Mouse (Mus musculus) hindbrain, embryonic 11.5 days (tissue): ENCODE measurements around the gene Cox4i1. TPM values are rescaled to one million over a fixed set of nuclear protein-coding genes. Genes with fewer than 3 reads are reported as not detected.
A peak's percentile ranks its signal among the peaks of the same experiment; 100 is the strongest.

Experiments used
- ATAC-seq: fragments of 200-750 bp; cut with Nextera tagmentation; 2 replicates; pipeline ENCODE4 v1.8.0; 2017; ENCODE audit warnings: mild to moderate bottlenecking, moderate TSS enrichment, moderate library complexity; ENCODE audit not compliant: low FRiP score
- DNase-seq: peaks from one replicate; pipeline ENCODE4 v3.0.0-alpha.2; 2015; ENCODE audit warnings: low spot score
- H3K27ac ChIP-seq: fragments of 300-500 bp; sonication (generic); 2 replicates; pipeline ENCODE4 v1.5.1; 2014; ENCODE audit warnings: mild to moderate bottlenecking, low read depth, low read length
- H3K27me3 ChIP-seq: fragments of 300-500 bp; sonication (generic); 2 replicates; pipeline ENCODE4 v1.6.1; 2014; ENCODE audit warnings: mild to moderate bottlenecking, low read length, moderate library complexity, mixed read lengths; ENCODE audit not compliant: control insufficient read depth, insufficient read depth
- H3K36me3 ChIP-seq: fragments of 300-500 bp; sonication (generic); 2 replicates; pipeline ENCODE4 v1.6.1; 2014; ENCODE audit warnings: mild to moderate bottlenecking, low read length, moderate library complexity, mixed read lengths; ENCODE audit not compliant: control insufficient read depth, insufficient read depth
- H3K4me1 ChIP-seq: fragments of 300-500 bp; sonication (generic); replicated peaks from 2 replicates; pipeline ENCODE4 v1.6.1; 2014; ENCODE audit warnings: low read length, mixed read lengths; ENCODE audit not compliant: control insufficient read depth, insufficient read depth
- H3K4me2 ChIP-seq: fragments of 300-500 bp; sonication (generic); replicated peaks from 2 replicates; pipeline ENCODE4 v1.6.1; 2014; ENCODE audit warnings: mild to moderate bottlenecking, low read depth, low read length
- H3K4me3 ChIP-seq: fragments of 300-500 bp; sonication (generic); 2 replicates; pipeline ENCODE4 v1.5.1; 2014; ENCODE audit warnings: low read depth, low read length
- H3K9ac ChIP-seq: fragments of 300-500 bp; sonication (generic); 2 replicates; pipeline ENCODE4 v1.6.1; 2014; ENCODE audit warnings: low read depth, low read length
- H3K9me3 ChIP-seq: fragments of 300-500 bp; sonication (generic); 2 replicates; pipeline ENCODE4 v1.6.1; 2016; ENCODE audit warnings: low read length; ENCODE audit not compliant: control insufficient read depth
- WGBS: fragments of 180-500 bp; shearing (Covaris S2); extraction: QIAGEN DNeasy Blood & Tissue Kit; methylation state at CpG from one replicate; pipeline ENCODE4 v1.1.7; 2014; 5-methylcytosine and 5-hydroxymethylcytosine counted together
- polyA plus RNA-seq: library from polyadenylated mRNA; unstranded; fragments of >200 nt; fragmentation: Nextera tagmentation; extraction: Ambion mirVana; gene quantifications from 2 replicates; pipeline ENCODE4 v1.2.1, GENCODE M21; 2014

Gene Cox4i1
- polyA plus RNA-seq, 1 experiment from 2014 or later: 997 TPM

DNA sequence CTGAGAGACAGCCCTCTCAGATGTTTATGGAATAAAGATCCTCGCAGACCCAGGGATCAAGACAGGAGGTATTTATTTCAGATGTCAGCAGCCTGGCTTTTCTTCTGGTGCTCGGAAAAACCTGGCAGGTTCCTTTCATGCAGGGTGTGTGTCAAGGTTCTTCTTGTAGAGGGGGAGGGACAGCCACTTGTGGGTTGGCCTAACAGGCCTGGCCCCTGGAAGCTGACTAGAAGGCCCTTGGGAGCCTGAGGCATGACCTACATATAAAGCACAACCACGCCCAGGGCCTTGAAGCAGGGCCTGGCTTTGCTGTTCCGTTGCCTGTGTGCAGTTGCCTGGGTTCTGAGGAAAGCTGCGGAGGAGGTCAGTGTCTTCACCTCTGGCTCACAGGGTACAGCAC lies 17.1 kb downstream of the Cox4i1 start:
- no peaks in the 10 kb centered on the region for H3K4me1 ChIP-seq
- no peak overlapping the region for H3K4me2 ChIP-seq
- ATAC-seq (no peak), DNase-seq (no peak)
- no peaks in the 10 kb centered on the region for H3K36me3 ChIP-seq
- WGBS: 70% methylated on average over 5 of the region's 5 CpGs
- no peaks in the 10 kb centered on the region for H3K27me3 ChIP-seq
- no peak overlapping the region for H3K27ac ChIP-seq
- no peak overlapping the region for H3K4me3 ChIP-seq
- H3K9me3 ChIP-seq: no peaks in the 10 kb centered on the region
- no peak overlapping the region for H3K9ac ChIP-seq

DNA sequence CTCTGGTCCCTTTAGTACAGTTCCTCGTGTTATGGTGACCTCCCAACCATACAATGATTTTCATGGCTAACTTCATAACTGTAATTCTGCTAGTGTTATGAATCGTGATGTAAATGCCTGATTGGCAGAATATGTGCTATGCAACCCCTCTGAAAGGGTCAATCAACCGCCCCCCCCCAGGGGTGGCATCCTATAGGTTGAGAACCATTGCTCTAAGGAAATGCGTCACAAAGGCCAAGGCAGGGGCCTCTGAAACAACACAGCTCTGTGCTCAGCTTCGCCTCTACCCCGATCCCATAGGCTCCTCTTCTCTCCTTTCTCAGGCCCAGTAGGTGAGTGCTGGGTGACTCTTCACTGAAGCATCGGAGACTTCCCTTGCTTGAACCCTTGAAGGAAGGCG lies 17.6 kb downstream of the Cox4i1 start:
- WGBS: 78% methylated on average over 8 of the region's 8 CpGs
- H3K27ac ChIP-seq: no peak overlapping the region
- DNase-seq (no peak), ATAC-seq (no peak)
- H3K4me3 ChIP-seq: no peak overlapping the region
- H3K4me1 ChIP-seq: no peaks in the 10 kb centered on the region
- no peaks in the 10 kb centered on the region for H3K36me3 ChIP-seq
- no peaks in the 10 kb centered on the region for H3K27me3 ChIP-seq
- no peak overlapping the region for H3K9ac ChIP-seq
- H3K4me2 ChIP-seq: no peak overlapping the region
- H3K9me3 ChIP-seq: no peaks in the 10 kb centered on the region

DNA sequence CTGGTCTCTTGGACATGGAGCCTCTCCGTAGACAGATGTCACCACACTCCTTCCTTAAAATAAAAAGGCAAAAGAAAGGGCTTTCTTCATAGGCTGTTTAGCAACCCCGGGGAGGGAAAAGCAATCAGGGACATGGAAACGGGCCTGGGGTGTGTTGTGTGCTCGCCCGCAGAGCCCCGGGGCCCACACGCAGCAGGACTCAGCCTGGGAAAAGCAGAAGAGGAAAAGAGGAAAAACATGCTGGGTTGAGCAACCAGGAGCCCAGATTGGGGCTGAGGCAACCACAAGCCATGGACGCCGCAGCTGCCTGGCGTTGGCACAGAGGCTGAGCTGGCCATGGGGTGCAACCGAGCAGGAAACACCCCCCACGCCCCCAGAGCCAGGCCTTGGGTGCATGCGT lies 18.0 kb downstream of the Cox4i1 start:
- ATAC-seq: no peak
- Histone ChIP-seq H3K36me3 (no peaks in the 10 kb centered on the region), H3K4me3 (no peak overlapping the region), H3K27ac (no peak overlapping the region), H3K4me1 (no peaks in the 10 kb centered on the region), H3K9me3 (no peaks in the 10 kb centered on the region), H3K4me2 (no peak overlapping the region), H3K9ac (no peak overlapping the region), H3K27me3 (no peaks in the 10 kb centered on the region)
- WGBS: 81% methylated on average over 13 of the region's 13 CpGs
- no peak for DNase-seq

DNA sequence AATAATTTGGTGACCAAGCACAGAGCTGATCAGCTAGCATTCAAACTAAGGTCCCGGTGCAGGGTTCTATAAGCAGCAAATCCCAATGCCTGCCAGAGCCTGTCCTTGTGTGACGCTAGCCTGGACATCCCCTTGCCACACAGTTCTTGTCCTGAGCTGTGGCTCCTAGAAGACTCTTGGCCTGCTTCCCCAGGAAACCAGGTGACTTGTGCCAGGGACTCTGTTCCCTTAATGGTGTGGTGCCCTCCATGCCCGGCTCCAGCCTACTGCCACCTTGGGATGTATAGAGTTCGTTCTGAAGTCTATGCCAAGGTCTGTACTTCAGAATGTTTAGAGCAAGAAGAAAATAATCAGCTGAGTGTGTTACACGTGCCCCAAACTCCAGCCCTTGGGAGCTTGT lies 18.6 kb downstream of the Cox4i1 start:
- 86% methylated on average over 5 of the region's 5 CpGs for WGBS
- H3K4me3 ChIP-seq: no peak overlapping the region

DNA sequence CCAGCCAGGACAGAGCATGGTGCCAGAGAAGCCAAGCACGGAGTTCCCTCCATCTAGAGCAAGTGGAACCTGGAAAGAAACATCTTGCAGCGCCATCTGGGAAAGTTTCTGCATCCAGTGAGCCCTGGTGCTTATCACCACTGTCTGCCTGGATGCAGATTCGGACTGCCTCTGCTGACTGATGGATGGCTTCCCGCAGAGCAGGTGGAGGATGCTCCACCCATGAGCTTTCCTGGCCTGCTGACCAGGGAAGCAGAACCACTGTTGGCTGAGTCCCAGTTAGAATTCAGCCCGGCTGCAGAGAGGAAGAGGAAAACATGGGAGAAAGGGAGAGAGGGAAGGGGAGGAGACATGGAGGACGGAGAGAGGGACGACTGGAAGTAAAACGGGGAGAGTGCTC lies 19.8 kb downstream of the Cox4i1 start:
- ATAC-seq: no peak
- H3K27me3 ChIP-seq: no peaks in the 10 kb centered on the region
- no peaks in the 10 kb centered on the region for H3K4me1 ChIP-seq
- H3K9me3 ChIP-seq: no peaks in the 10 kb centered on the region
- no peak for DNase-seq
- H3K36me3 ChIP-seq: no peaks in the 10 kb centered on the region
- no peak overlapping the region for H3K4me3 ChIP-seq
- H3K27ac ChIP-seq: no peak overlapping the region
- no peak overlapping the region for H3K4me2 ChIP-seq
- no peak overlapping the region for H3K9ac ChIP-seq
- WGBS: 72% methylated on average over 8 of the region's 8 CpGs

More for the DNA sequence above, 18.6 kb downstream of the Cox4i1 start:
- ATAC-seq (no peak), DNase-seq (no peak)
- Histone ChIP-seq H3K9me3 (no peaks in the 10 kb centered on the region), H3K27me3 (no peaks in the 10 kb centered on the region), H3K27ac (no peak overlapping the region), H3K36me3 (no peaks in the 10 kb centered on the region), H3K4me1 (no peaks in the 10 kb centered on the region), H3K9ac (no peak overlapping the region), H3K4me2 (no peak overlapping the region)

DNA sequence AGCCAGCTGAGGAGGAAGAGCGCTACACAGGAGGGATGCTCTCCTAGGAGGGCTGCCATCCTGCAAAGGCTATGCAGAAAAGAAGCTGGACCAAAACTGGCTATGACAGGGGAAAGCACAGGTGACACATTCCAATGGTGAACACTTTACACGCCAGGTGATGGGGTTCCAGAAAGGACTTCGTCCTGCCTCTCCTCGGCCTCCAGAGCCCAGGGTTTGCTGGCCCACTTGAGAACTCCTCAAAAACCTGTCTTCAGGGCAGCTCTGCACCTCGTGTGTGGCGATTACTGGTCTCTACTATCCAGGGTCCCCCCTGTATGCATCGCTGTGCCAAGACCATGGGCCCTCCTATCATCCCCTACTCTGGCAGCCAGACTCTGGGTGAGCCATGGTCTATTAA lies 20.5 kb downstream of the Cox4i1 start:
- Histone ChIP-seq H3K36me3 (no peaks in the 10 kb centered on the region), H3K4me1 (no peaks in the 10 kb centered on the region), H3K4me2 (no peak overlapping the region), H3K4me3 (no peak overlapping the region), H3K9ac (no peak overlapping the region), H3K27me3 (no peaks in the 10 kb centered on the region), H3K27ac (no peak overlapping the region), H3K9me3 (no peaks in the 10 kb centered on the region)
- ATAC-seq (no peak), DNase-seq (no peak)
- 90% methylated on average over 7 of the region's 7 CpGs for WGBS

DNA sequence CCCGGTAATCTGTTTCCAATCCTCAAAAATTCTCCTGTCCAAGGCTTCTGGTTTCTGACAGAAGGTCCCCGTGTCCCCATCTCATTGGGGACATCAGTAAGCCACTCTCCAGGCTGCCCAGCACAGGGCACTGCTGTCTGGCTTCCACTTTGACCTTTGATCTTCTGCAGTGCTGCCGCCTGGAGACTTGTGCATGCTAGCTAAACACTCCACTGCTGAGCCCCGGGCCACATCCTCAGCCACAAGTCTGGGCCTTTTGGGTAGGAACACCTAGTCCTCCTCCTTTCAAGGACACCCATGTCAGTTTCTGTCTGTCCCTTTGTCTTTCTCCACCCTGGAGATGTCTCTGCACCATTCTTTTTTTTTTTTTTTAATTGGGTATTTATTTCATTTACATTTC lies 24.9 kb downstream of the Cox4i1 start:
- Histone ChIP-seq H3K4me1 (peaks cover 3% of the 10 kb centered on the region; the same call in 1 of the 2 replicates), H3K27ac (no peak overlapping the region), H3K9me3 (no peaks in the 10 kb centered on the region), H3K9ac (no peak overlapping the region), H3K4me2 (no peak overlapping the region), H3K27me3 (no peaks in the 10 kb centered on the region), H3K36me3 (no peaks in the 10 kb centered on the region), H3K4me3 (no peak overlapping the region)
- ATAC-seq (no peak), DNase-seq (no peak)
- 61% methylated on average over 4 of the region's 4 CpGs for WGBS

DNA sequence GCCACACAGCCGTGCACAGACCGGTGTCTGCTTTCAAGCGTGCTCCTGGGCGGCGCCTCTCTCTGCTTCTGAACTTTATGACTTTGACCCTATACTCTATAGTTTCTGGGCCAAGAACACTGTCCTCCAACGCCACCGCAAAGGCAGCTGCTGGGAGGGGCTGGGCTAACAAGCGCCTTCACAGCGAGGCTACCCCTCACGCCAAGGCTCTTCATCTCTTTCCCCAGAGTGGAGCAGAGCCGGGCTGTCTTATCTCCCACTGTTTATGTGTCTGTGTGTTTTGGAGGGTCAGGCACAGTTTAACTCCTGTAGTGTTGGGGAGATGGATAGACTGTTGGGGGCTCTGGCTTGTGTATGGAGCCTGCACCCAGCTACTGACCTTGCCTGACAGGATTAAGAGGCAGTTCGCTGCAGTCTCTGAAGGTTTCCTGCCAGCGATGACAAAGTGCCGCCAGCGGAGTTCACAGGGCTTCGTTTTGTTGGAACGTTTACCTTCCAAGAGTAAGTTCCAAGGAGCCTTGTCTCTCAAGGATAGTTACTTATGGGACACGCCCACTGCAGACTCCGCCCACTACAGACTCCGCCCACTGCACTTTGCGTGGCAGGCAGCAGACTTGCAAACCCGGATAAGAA lies 26.0 kb downstream of the Cox4i1 start:
- Histone ChIP-seq H3K27ac (no peak overlapping the region), H3K4me1 (peaks cover 3% of the 10 kb centered on the region; the same call in 1 of the 2 replicates), H3K36me3 (no peaks in the 10 kb centered on the region), H3K9ac (no peak overlapping the region), H3K4me2 (no peak overlapping the region), H3K27me3 (no peaks in the 10 kb centered on the region), H3K9me3 (no peaks in the 10 kb centered on the region), H3K4me3 (no peak overlapping the region)
- ATAC-seq (no peak), DNase-seq (peak; percentile 31)
- 56% methylated on average over 22 of the region's 22 CpGs for WGBS

DNA sequence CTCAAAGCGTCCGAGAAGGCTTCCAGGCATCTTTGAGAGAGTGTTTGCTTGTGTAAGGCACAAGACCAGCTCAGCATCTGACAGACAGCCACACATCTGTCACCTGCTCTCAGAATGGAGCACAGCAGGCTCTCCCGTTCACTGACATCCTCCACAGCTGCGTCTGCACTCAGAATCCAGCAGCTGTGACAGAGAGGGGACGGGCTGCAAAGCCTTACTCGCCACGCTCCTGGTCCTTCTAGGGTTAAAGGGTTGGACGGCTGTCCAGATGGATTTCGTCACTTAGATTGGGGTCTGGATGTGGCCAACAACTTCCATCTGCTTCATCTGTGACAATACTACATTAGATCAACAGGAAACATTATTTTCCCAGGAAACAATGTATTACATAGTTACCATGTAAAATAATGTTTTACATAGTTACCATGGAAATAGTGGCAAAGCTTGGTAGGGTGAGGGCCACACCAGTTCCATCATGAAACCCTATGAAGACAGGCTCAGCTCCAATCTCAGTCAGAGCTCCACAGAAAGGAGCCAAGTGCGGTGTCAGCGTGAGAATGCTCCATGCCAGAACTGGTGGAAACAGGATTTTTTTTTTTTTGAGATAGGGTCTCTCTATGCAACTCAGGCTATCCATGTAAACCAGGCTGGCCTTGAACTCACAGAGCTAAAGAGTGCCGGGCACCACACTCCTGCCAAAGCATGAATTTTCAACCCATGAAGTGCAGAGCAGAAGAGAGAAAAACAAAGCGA lies 28.6 kb downstream of the Cox4i1 start:
- no peak overlapping the region for H3K9ac ChIP-seq
- H3K36me3 ChIP-seq: no peaks in the 10 kb centered on the region
- H3K4me2 ChIP-seq: no peak overlapping the region
- ATAC-seq (no peak), DNase-seq (peak; percentile 26)
- H3K9me3 ChIP-seq: no peaks in the 10 kb centered on the region
- H3K4me1 ChIP-seq: peaks cover 3% of the 10 kb centered on the region; the same call in 1 of the 2 replicates
- WGBS: 63% methylated on average over 13 of the region's 13 CpGs
- H3K4me3 ChIP-seq: no peak overlapping the region
- H3K27me3 ChIP-seq: no peaks in the 10 kb centered on the region
- no peak overlapping the region for H3K27ac ChIP-seq
